ENCODE assay signal across 26 mouse cellular contexts in genomic region chr2:10082737-10083136, GRCm38 (mm10). TPM values are rescaled to one million over a fixed set of nuclear protein-coding genes. Genes with fewer than 3 reads are reported as not detected.
"Had no signal": no experiment of that assay in that cellular context is flagged by ENCODE, and none has a peak within 500 bp of the region (broad histone marks: within the 10 kb centered on the region; RNA-seq: fewer than 3 reads in every experiment).

No protein-coding gene starts in this region.

- H3K9me3 ChIP-seq: limb, embryonic 10.5 days; limb, embryonic 13.5 days; liver, embryonic 12.5 days; liver, embryonic 15.5 days; lung, embryonic 15.5 days; neural tube, embryonic 12.5 days; neural tube, embryonic 15.5 days; stomach, embryonic 15.5 days had no signal

- ATAC-seq: liver, embryonic 12.5 days had no signal

- DNase-seq: kidney, adult 2 months; kidney, postnatal 25 days; layer of hippocampus, adult 9-11 months; liver; lung, adult 18-20 months; lung, postnatal 10 days; lung, postnatal 4 days; midbrain, embryonic 14.5 days; right cerebral cortex, adult 18-20 months; right cerebral cortex, postnatal 14 days; right cerebral cortex, postnatal 4 days; thymus, adult 2 months; thymus, postnatal 25 days had no signal

- H3K4me2 ChIP-seq: limb, embryonic 13.5 days; liver, embryonic 15.5 days; lung, embryonic 15.5 days; midbrain, embryonic 11.5 days; neural tube, embryonic 12.5 days; neural tube, embryonic 15.5 days; stomach, embryonic 15.5 days had no signal

- H3K4me3 ChIP-seq: layer of hippocampus, adult 2 months; limb, embryonic 10.5 days; limb, embryonic 13.5 days; liver, embryonic 12.5 days; liver, embryonic 15.5 days; lung, embryonic 15.5 days; neural tube, embryonic 12.5 days; neural tube, embryonic 15.5 days; stomach, embryonic 15.5 days had no signal

- H3K27ac ChIP-seq: kidney, postnatal 0 days; layer of hippocampus, adult 2 months; limb, embryonic 10.5 days; limb, embryonic 13.5 days; liver, embryonic 12.5 days; liver, embryonic 15.5 days; lung, embryonic 15.5 days; neural tube, embryonic 12.5 days; neural tube, embryonic 15.5 days; stomach, embryonic 15.5 days had no signal

- H3K27me3 ChIP-seq: limb, embryonic 13.5 days; liver, embryonic 12.5 days; liver, embryonic 15.5 days; lung, embryonic 15.5 days; neural tube, embryonic 12.5 days; neural tube, embryonic 15.5 days; stomach, embryonic 15.5 days had no signal

- H3K9ac ChIP-seq: limb, embryonic 13.5 days; liver, embryonic 12.5 days; liver, embryonic 15.5 days; lung, embryonic 15.5 days; neural tube, embryonic 12.5 days; neural tube, embryonic 15.5 days; stomach, embryonic 15.5 days had no signal

RNA-seq across cellular contexts. Expression of gene Itih2, which starts 48.5 kb away (rescaled TPM):
- total RNA-seq: megakaryocyte progenitor cell, adult 5-6 weeks; megakaryocyte-erythroid progenitor cell, adult 5-6 weeks had no signal
- polyA plus RNA-seq: limb, embryonic 10.5 days had no signal
